Mouse (Mus musculus) ES-E14 (cell line): ENCODE measurements around the gene Ttll5.

Source experiments
- CHD2 ChIP-seq: IDR thresholded peaks from 2 replicates; pipeline ENCODE4 v1.6.1; 2014; ENCODE audit warnings: mild to moderate bottlenecking, low read depth, low read length, inconsistent platforms
- HCFC1 ChIP-seq: IDR thresholded peaks from 2 replicates; pipeline ENCODE4 v1.6.1; 2012; ENCODE audit warnings: low read length, inconsistent platforms, borderline replicate concordance; ENCODE audit not compliant: insufficient read depth
- MAFK ChIP-seq: IDR thresholded peaks from 2 replicates; pipeline ENCODE4 v1.6.1; 2014; ENCODE audit warnings: mild to moderate bottlenecking, low read depth, low read length, inconsistent platforms; ENCODE audit not compliant: insufficient read depth
- ZC3H11A ChIP-seq: IDR thresholded peaks from 2 replicates; pipeline ENCODE4 v1.6.1; 2012; ENCODE audit warnings: low read depth, mild to moderate bottlenecking, inconsistent platforms, low read length, borderline replicate concordance
- ZNF384 ChIP-seq: IDR thresholded peaks from 2 replicates; pipeline ENCODE4 v1.6.1; 2012; ENCODE audit warnings: low read depth, low read length, inconsistent platforms

DNA sequence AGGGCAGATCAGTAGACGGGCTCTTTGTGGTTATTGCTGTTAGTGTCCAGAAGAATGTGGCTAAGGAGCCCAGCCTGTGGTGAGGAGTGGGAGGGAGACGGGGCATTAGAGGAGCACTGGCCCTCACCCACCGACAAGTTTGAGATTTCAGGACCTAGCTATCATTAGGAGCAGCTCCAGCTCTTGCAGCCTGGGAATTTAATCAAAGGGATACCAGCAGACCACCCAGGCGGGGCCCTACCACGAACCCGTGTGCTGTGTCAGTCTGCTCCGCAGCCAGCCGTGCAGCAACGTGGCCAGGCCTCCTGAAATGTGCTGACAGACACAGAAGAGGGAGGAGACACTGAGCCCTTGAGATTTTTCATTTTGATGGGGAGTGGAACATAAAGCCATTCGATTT is 119.0 kb downstream of the Ttll5 start:
- TF ChIP-seq HCFC1 (no peak), MAFK (no peak), CHD2 (no peak), ZC3H11A (no peak), ZNF384 (no peak)
